Mouse (Mus musculus) cerebellum, postnatal 36 days (tissue): ENCODE measurements around the gene Olfr382.
"Not testable (repeated sequence)": the region's sequence is repeated elsewhere in the genome, so short reads cannot be mapped to it uniquely, and the experiment has no call there.

Source experiments
- DNase-seq, 2 experiments: peaks; one replicate each; pipeline ENCODE4 v3.0.0; 2021 to 2022; ENCODE audit warnings: mixed read lengths in 2 of 2

The Olfr382 gene

DNA sequence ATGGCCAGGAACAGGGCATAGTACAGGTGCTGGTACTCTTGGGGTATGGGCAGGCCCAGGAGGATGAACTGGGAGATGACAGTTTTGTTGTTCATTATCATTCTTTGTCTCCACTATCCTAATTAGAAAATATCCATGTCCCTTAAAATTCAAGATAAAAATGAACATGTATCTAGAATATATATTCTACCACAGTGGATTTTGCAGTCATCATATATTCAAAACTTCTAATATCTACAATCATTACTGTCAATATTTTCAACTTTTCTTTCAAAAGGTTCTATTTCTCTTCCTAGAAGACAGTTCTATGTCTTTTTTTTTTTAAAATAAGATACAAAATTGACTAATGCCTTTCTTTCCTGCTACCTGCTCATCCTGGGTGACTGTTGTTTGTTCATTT, at the start of gene Olfr382:
Gene Olfr382, minus strand, starts transcription at position 101 of the 400 bp plus-strand sequence.
- DNase-seq = no peak

DNA sequence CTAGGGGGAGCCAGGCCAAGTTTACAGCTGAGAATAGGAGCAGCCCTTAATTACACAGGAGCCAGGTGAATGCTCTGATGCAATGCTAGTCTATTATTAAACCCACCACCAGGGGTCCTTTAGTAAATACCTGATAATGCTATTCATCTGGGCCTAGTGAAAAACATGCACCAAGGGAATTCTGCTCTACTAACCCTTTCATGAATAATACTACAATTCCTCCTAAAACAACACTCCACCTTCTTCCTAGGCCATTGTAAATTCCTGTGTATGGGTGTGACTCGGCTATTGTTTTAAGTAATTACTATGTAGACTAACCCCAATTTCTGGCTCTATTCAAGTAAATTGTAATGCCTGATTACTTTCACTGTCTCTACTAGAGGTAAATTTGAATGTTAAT, 12.0 kb upstream of the Olfr382 start:
- DNase-seq = not testable (repeated sequence)

DNA sequence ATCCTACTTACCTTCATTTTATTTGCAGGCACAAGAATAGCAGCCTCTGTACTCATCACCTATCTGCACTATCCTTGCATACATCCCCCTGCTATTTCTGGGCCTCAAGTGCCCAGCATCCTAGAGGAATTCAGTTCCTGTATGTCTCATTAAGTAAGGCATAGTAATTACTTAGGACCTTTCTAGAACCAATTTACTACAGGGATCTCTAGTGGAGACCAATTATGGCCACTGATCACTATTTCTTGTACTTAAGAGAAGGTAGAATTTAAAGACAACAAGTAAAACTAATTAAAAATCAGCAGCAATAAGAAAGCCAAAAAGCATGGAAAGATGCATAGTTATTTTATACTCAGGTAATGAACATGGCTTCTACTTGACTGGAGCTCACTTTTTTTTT, 25.5 kb downstream of the Olfr382 start, which contains the start of gene Olfr381:
Gene Olfr381, minus strand, starts transcription at position 101 of the 400 bp plus-strand sequence.
- no peak for DNase-seq
